Mouse (Mus musculus) NIH3T3 (cell line): ENCODE measurements around the gene a.
A peak's percentile ranks its signal among the peaks of the same experiment; 100 is the strongest.

Experiments
- DNase-seq: peaks from one replicate; pipeline ENCODE4 v3.0.0-alpha.2; 2012; ENCODE audit warnings: low read depth

The a gene

DNA sequence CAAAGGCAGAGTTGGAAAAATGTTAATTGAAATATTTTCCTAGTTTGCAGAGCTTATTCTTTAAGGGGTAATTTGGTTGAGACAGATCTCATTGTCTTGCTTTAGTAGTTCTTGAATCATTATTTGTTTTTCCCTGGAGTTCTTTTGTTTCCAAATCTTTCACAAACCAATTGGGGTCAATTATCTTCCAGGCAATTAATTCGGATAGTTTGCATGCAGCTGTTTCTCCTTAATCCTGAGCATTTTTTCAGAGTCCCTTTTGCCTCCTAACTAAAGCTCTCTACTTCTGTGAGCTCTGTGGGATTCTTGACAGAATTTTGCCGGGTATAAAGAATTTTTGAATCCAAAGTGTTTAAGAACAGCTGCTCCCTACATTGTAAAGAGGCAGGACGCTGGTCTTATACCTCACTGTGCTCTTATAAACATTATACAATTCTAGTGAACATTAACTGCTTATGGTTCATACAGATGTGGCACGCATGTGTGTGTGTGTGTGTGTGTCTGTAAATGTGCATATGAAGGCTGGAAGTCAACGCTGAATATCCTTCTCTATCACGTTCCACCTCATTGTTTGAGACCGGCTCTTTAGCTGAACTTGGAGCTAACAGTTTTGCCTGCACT lies 134.3 kb downstream of the a start:
- DNase-seq: no peak

DNA sequence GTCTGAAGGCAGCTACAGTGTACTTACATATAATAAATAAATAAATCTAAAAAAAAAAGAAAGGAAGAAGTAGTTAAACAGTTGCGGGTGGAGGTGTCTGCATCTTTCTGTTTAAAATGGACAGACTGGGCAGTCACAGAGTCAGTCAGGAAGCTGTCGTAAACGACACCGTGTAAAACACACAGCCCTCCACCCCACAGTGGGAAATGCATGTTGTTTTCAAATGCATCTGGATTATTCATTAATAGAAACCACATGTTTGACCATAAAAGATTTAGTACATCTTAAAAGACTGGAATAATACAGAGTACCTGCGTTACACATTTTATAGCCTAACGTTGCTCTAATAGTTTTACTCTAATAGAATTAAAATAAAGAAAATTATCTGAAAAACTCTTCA lies 135.6 kb downstream of the a start:
- DNase-seq: no peak

GRCm38 (mm10) chr2:154928298-154928697 lies 137.1 kb downstream of the a start:
- DNase-seq: no peak

DNA sequence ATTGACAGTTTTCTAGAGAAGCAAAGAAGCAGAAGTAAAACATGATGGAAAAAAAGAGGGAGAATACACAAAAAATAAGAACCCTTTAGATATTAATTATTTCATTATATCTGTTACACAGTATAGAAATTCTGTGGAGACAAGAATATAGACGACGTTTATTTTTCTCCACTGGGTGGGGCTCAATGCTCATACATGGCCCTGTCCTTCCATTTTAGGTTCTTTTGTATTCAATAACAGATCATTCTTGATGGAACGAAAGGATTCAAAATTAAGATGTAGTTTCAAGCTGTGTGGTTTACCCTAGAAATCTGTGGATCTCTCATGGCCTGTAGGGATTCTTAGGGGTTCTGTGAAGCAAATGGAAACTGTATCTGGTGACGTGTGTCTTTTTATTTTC lies 142.7 kb downstream of the a start:
- DNase-seq: peak; percentile 63

DNA sequence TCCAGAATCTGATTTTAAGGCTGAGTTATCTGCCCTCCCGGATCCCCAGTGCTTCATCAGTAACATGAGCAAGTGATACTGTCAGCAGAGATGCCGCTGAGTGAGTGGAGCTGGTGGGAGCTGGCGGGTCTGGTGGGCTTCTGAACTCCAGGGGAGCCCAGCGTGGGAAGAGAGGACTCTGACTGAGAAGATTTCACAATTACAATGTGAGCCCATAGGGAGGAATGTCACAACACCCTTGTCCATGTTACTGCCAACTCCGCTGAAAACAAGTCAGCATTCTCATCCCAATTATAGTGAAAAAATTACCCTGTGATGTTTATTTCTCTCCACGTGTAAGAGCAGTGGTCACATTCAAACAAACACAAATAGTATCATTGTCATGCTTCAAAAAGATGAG lies 144.9 kb downstream of the a start:
- DNase-seq: no peak

DNA sequence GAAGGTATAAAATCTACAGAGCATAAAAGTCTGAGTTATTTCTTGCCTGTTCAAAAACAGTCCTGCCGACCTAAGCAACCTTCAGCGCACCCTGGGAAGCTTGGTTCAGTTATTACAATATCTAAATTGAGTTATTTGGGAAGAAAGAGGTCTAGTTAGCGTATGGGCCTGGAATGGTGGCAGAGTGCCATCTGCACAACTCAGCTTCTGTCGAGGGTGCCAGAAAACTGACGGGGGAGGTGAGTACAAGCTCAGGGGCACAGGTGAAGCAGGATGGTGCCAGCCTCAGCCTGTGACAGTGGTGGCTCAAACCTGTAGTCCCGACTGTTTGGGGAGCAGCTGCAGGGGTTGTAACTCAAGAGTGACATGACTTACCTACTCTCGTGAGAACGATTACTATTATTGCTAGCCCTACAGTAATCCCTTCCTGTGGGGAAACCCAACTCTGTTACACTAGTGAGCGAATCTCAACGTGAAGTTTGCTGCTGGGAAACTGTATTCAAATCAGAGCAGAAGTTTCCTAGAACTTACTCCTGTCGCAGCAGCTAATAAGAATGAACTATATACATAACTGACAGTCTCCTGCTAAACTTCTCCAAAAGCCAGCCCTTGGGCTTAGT lies 145.4 kb downstream of the a start:
- DNase-seq: no peak

DNA sequence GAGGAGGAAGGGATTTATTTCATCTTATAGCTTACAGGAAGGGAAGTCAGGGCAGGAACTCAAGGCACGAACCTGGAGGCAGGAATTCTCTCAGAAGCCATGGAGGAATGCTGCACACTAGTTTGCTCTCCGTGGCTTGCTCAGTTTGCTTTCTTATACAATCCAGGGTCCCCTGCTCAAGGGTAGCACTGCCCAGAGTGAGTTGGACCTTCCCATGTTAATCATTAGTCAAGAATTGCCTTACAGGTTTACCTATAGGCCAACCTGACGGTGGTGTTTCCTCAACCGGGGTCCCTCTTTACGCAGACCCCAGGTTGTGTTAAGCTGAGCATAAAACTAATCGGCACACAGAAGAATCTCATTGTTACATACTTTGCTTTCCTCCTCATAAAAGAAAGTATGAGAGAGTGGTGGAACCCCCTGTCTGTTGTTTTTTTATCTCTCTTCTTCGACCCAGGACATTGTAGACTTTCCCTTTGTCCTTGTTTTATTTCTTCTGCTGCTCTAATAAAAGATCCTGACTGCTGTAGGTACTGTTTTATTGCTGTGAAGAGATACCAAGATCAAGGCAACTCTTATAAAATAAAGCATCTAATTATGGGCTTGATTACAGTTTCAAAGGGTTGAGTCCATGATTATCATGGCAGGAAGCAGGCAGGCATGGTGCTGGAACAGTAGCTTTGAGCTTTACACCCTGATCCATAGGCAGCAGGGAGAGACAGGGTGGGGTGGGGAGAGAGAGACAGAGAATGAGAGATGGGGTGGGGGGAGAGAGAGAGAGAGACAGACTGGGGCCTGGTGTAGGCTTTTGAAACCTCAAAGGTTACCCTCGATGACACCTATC lies 146.6 kb downstream of the a start:
- no peak for DNase-seq

DNA sequence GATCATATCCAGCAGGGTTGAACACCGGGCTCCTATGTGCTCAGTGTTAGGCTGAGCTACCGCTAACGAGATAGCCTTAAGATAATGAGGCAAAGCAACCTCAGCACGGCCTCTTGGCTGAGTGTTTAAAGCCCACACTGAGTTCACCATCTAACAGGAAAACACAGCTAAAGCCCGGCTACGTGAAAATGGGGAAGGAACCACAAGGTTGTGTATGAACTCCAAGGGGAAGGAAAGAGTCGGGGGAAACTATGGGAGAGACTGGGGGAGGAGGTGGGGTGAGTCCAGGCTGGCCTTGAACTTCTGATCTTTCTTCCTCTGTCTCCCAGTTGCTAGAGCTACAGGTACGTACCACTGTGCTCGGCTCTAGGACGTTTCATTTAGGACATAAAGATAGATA lies 150.8 kb downstream of the a start:
- no peak for DNase-seq

DNA sequence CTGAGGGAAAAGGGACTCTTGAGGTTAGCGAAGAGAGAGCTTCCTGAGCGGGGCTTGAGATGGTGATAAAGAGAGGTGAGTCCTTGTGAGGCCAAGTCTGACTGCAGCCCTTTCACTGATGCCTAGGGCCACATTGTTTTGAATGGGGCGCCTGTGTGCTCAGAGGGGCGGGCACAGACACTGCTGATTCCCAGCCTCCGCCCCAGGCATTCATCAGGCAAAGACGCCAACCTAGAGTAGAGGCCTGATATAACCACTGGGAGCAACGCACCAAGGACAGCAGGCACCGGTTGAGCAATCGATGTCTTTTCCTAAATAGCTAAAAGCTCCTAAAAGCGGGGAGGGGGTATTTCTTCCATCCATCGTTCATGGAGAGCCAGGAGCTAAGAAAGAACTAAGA lies 151.3 kb downstream of the a start:
- DNase-seq: no peak

GRCm38 (mm10) chr2:154943101-154943500 lies 151.9 kb downstream of the a start:
- DNase-seq: peak; percentile 88

GRCm38 (mm10) chr2:154946921-154947320 lies 155.7 kb downstream of the a start:
- DNase-seq: no peak

- no peak for DNase-seq
Observed at GRCm38 (mm10) chr2:154949352-154949751, 158.2 kb downstream of the a start.

DNA sequence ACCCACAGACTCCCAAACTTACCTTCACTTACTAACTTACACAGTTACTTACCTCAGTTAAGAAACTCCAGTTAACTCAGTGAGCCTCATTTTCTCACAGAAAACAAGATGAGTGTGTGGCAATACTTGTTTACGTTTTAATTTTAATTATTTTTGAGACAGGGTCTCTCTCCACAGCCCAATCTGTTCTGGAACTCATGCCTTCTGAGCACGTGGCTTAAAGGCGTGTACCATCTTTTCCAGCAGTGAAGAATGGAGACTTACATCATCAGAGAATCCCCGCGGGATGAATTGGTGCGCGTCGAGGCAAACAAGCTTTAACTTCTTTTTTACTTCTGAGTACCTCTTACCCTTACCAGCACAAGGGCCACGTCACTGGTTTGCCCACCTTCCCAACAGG lies 158.7 kb downstream of the a start:
- no peak for DNase-seq

GRCm38 (mm10) chr2:154950601-154951000 lies 159.4 kb downstream of the a start:
- DNase-seq: no peak

DNA sequence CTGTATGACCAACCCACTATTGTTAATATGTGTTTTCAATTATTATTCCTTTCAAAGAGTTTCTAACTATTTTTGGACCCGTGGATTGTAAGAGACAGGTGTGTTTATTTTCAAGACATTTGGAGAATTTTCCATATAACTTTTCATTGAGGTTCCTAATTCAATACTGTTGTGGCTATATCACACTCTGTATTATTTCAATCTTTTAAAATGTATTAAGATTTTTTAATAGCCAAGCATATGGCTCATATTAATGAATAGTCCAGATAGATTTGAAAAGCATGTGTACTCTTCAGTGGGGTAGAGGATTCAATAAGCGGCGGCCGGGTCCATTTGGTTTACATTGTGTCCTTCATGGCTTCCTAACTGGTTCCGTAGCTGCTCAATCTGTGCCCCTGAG lies 168.3 kb downstream of the a start:
- DNase-seq: no peak

GRCm38 (mm10) chr2:154959909-154960308 lies 168.7 kb downstream of the a start:
- DNase-seq: peak; percentile 28

DNA sequence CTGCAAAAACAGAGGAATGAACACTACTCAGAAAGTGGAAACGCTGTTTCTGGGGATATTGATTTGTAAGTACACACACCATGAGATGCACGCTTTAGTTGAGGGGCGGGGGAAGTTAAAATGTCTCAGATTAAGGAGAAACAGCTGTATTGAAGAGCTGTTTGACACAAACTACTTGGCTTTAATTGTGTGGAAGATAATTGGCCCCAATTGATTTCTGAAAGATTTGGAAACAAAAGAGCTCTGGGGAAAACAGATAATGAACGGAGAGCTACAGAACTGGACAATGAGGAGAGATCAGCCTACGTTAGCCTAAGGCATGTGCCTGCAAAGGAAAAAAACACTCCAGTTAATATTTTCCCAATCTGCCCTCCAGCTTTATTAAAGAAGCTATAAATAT lies 172.0 kb downstream of the a start:
- DNase-seq: no peak

- DNase-seq: peak; percentile 14
Observed at GRCm38 (mm10) chr2:154969740-154970397, 178.7 kb downstream of the a start.

GRCm38 (mm10) chr2:154971919-154972692 lies 180.9 kb downstream of the a start:
- DNase-seq: peak; percentile 50

- no peak for DNase-seq
Observed at GRCm38 (mm10) chr2:154972981-154973380, 181.8 kb downstream of the a start.

DNA sequence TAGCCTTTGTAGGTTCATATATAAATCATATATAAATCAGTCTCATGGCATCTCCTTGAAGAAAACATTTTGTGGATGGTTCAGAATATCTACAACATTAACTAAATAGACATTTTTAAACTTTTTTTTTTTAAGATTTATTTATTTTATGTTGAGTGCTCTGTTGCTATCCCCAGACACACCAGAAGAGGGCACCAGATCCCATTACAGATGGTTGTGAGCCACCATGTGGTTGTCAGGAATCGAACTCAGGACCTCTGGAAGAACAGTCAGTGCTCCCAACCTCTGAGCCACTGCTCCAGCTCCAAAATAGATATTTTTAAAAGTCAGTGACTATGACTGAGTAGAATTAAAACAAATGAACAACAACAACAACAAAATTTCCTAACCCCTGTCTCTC lies 195.4 kb downstream of the a start:
- peak; percentile 17 for DNase-seq

DNA sequence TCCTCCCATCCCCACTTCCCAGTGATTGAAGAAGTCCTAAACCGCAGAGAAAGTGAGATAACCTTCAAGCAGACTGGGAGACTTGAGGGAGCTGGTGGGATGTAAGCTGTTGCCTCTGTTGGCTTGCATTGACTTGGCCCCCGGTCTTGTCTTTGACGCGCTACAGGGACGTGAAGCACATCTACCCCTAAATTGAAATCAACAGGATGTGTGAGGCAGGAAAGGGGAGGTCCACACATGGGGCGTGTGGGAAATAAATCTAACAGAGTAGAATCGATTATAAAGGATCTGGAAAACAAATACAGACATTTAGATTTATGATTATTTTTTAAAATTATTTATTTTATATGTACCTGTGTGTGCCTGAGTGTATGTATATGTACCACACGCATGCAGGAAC lies 200.2 kb downstream of the a start:
- DNase-seq: no peak
